Mouse (Mus musculus): ENCODE data around the gene Prkce. TPM values are rescaled to one million over a fixed set of nuclear protein-coding genes. Genes with fewer than 3 reads are reported as not detected.

The Prkce gene
- polyA plus RNA-seq, 1 experiment from 2014 or later = 6.7 TPM

GRCm38 (mm10) chr17:86329273-86330075, 161.9 kb downstream of the Prkce start:
- ATAC-seq (replicated peaks; ENCODE audit: insufficient number of reproducible peaks, low FRiP score, low TSS enrichment, low read depth) (peak; percentile 52; the same call in 1 of the 2 replicates), DNase-seq (ENCODE audit: low spot score) (peak; percentile 55)
- H3K4me2 ChIP-seq (ENCODE audit: low read depth, low read length) = no peak overlapping the region
- H3K27me3 ChIP-seq (ENCODE audit: control insufficient read depth, insufficient read depth, low read length) = no peaks in the 10 kb centered on the region
- H3K9me3 ChIP-seq (replicated peaks; ENCODE audit: control insufficient read depth, low read length) = no peaks in the 10 kb centered on the region
- H3K4me3 ChIP-seq (ENCODE audit: low read depth, low read length) = no peak overlapping the region
- 21% methylated on average over 16 of the region's 16 CpGs for WGBS
- H3K4me1 ChIP-seq (ENCODE audit: control insufficient read depth, insufficient read depth, low read length) = peaks cover 2% of the 10 kb centered on the region; the same call in 1 of the 2 replicates
- no peak overlapping the region for H3K27ac ChIP-seq (replicated peaks; ENCODE audit: low read depth, low read length)
- no peak overlapping the region for H3K9ac ChIP-seq (replicated peaks; ENCODE audit: low read length)
- no peaks in the 10 kb centered on the region for H3K36me3 ChIP-seq (replicated peaks; ENCODE audit: control insufficient read depth, insufficient read depth, low read depth, low read length)

DNA sequence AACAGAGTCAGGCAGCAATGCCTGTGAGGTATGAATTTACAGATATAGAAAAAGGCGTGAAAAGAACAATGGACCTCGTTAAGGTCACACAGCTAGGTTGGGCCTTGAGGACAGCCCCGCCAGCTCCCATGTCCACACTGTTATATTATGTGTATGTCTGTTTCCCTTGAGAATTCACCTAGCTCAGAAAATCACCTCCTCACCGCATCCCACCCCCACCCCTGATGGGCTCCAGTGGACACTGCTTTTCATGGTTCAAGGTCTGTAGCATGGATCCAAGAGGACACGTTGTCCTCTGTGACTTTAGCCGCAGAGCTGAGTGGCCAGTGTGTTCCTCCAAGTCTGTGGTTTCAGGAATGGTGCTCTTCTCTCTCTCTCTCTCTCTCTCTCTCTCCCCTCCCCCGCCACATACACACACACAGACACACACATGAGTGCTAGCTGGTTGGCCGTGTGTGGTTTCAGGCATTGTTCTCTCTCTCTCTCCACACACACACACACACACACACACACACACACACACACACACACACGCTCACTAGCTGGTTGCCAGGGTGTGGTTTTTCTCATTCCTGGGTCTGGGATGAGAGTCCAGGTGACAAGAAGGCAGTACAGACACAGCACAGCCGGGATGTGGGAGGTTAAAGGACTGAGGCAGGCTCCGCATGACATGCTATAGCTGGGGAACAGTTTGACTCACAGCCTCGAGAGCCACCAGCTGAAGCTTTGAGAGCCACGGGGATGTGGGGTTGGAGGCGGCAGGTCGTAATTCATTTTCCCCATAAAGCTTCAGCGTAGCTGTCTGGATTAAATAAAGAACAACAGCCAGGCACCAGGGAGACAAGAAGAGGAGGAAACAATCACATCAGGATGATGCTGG, 162.7 kb downstream of the Prkce start:
- DNase-seq (ENCODE audit: low spot score) (no peak), ATAC-seq (replicated peaks; ENCODE audit: insufficient number of reproducible peaks, low FRiP score, low TSS enrichment, low read depth) (peak; percentile 45; the same call in 1 of the 2 replicates)
- Histone ChIP-seq H3K9ac (replicated peaks; ENCODE audit: low read length) (no peak overlapping the region; the same call in 1 of the 2 replicates), H3K4me3 (ENCODE audit: low read depth, low read length) (no peak overlapping the region), H3K9me3 (replicated peaks; ENCODE audit: control insufficient read depth, low read length) (no peaks in the 10 kb centered on the region), H3K4me1 (ENCODE audit: control insufficient read depth, insufficient read depth, low read length) (peaks cover 2% of the 10 kb centered on the region; the same call in 1 of the 2 replicates), H3K27me3 (ENCODE audit: control insufficient read depth, insufficient read depth, low read length) (no peaks in the 10 kb centered on the region), H3K4me2 (ENCODE audit: low read depth, low read length) (no peak overlapping the region), H3K27ac (replicated peaks; ENCODE audit: low read depth, low read length) (no peak overlapping the region), H3K36me3 (replicated peaks; ENCODE audit: control insufficient read depth, insufficient read depth, low read depth, low read length) (no peaks in the 10 kb centered on the region)
- 61% methylated on average over 16 of the region's 16 CpGs for WGBS

DNA sequence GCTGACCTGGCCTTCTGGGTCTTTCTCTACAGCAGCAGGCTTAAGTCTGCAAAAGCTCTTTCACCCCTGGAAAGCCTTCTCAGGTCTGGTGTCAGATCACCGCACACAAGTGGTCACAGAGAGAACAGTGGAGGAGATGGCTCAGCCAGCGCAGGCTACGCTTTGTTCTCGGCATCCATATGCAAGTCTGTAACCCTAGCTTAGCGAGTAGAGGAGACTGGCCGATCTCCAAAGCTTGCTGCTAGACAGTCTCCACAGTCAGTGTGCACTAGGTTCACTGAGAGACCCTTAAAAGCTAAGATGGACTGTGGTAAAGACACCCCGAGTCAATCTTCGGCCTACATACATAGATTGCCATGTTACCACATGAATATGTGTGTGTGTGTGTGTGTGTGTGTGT, 164.2 kb downstream of the Prkce start:
- Histone ChIP-seq H3K4me1 (ENCODE audit: control insufficient read depth, insufficient read depth, low read length) (peaks cover 2% of the 10 kb centered on the region; the same call in 1 of the 2 replicates), H3K27ac (replicated peaks; ENCODE audit: low read depth, low read length) (no peak overlapping the region), H3K36me3 (replicated peaks; ENCODE audit: control insufficient read depth, insufficient read depth, low read depth, low read length) (no peaks in the 10 kb centered on the region), H3K27me3 (ENCODE audit: control insufficient read depth, insufficient read depth, low read length) (no peaks in the 10 kb centered on the region), H3K9ac (replicated peaks; ENCODE audit: low read length) (no peak overlapping the region), H3K4me3 (ENCODE audit: low read depth, low read length) (no peak overlapping the region), H3K9me3 (replicated peaks; ENCODE audit: control insufficient read depth, low read length) (no peaks in the 10 kb centered on the region), H3K4me2 (ENCODE audit: low read depth, low read length) (no peak overlapping the region)
- ATAC-seq (replicated peaks; ENCODE audit: insufficient number of reproducible peaks, low FRiP score, low TSS enrichment, low read depth) (no peak), DNase-seq (ENCODE audit: low spot score) (no peak)
- 79% methylated on average over 8 of the region's 8 CpGs for WGBS

DNA sequence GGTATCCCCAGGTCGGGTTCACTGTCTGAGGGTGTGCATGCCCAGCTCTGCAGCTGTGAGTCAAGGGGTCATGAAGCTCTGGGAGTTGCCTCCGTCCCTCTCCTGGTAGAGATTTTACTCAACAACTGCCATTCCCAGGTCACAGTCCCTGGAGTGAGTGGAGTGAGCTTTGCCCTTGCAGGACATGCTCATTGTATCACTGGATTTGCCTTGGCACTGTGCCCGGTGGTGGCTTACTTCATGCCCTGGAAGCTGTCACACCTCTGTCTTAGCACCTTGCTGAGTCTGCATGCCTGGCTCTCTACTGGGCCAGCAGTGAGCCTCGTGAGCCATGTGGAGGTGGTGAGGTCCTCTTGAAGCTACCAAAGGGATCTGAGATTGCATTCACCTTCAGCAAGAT, 167.4 kb downstream of the Prkce start:
- no peak overlapping the region for H3K27ac ChIP-seq (replicated peaks; ENCODE audit: low read depth, low read length)
- DNase-seq (ENCODE audit: low spot score) = no peak
- H3K36me3 ChIP-seq (replicated peaks; ENCODE audit: control insufficient read depth, insufficient read depth, low read depth, low read length) = no peaks in the 10 kb centered on the region
- no peak for ATAC-seq (replicated peaks; ENCODE audit: insufficient number of reproducible peaks, low FRiP score, low TSS enrichment, low read depth)
- H3K9ac ChIP-seq (replicated peaks; ENCODE audit: low read length) = no peak overlapping the region
- no peaks in the 10 kb centered on the region for H3K27me3 ChIP-seq (ENCODE audit: control insufficient read depth, insufficient read depth, low read length)
- H3K4me2 ChIP-seq (ENCODE audit: low read depth, low read length) = no peak overlapping the region
- no peaks in the 10 kb centered on the region for H3K9me3 ChIP-seq (replicated peaks; ENCODE audit: control insufficient read depth, low read length)
- peaks cover 2% of the 10 kb centered on the region; the same call in 1 of the 2 replicates for H3K4me1 ChIP-seq (ENCODE audit: control insufficient read depth, insufficient read depth, low read length)
- H3K4me3 ChIP-seq (ENCODE audit: low read depth, low read length) = no peak overlapping the region
- 88% methylated on average over 4 of the region's 4 CpGs for WGBS

DNA sequence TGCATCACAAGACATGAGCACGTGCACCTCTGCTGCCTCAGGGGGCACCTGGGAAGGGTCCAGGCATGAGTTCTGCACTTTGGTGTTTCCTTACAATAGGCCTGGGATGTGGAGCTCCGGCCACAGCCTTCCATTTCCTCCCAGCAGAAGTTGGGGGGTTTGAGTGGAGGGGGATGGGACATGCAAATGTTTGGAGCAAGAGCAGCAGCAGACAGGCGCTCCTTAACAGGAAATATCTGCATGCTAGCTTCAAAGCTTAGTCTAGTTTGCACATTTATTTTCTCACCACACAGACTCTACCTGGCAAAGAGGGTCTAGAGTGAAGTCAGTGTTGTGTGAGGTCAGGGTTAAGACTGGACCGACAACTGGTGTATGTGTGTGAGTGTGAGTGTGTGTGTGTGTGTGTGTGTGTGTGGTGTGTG, 169.1 kb downstream of the Prkce start:
- Histone ChIP-seq H3K4me3 (ENCODE audit: low read depth, low read length) (no peak overlapping the region), H3K36me3 (replicated peaks; ENCODE audit: control insufficient read depth, insufficient read depth, low read depth, low read length) (no peaks in the 10 kb centered on the region), H3K4me2 (ENCODE audit: low read depth, low read length) (no peak overlapping the region), H3K9me3 (replicated peaks; ENCODE audit: control insufficient read depth, low read length) (no peaks in the 10 kb centered on the region), H3K4me1 (ENCODE audit: control insufficient read depth, insufficient read depth, low read length) (no peaks in the 10 kb centered on the region), H3K27me3 (ENCODE audit: control insufficient read depth, insufficient read depth, low read length) (no peaks in the 10 kb centered on the region), H3K27ac (replicated peaks; ENCODE audit: low read depth, low read length) (no peak overlapping the region), H3K9ac (replicated peaks; ENCODE audit: low read length) (no peak overlapping the region)
- DNase-seq (ENCODE audit: low spot score) = peak; percentile 14
- 51% methylated on average over 4 of the region's 4 CpGs for whole genome bisulfite sequencing
- 0 out of 2 replicates have a peak, but pooled peaks have one; percentile 34 for ATAC-seq (replicated peaks; ENCODE audit: insufficient number of reproducible peaks, low FRiP score, low TSS enrichment, low read depth)

- Histone ChIP-seq H3K36me3 (replicated peaks; ENCODE audit: control insufficient read depth, insufficient read depth, low read depth, low read length) (no peaks in the 10 kb centered on the region), H3K4me1 (ENCODE audit: control insufficient read depth, insufficient read depth, low read length) (no peaks in the 10 kb centered on the region), H3K9me3 (replicated peaks; ENCODE audit: control insufficient read depth, low read length) (no peaks in the 10 kb centered on the region), H3K4me2 (ENCODE audit: low read depth, low read length) (no peak overlapping the region), H3K27ac (replicated peaks; ENCODE audit: low read depth, low read length) (no peak overlapping the region), H3K9ac (replicated peaks; ENCODE audit: low read length) (no peak overlapping the region), H3K4me3 (ENCODE audit: low read depth, low read length) (no peak overlapping the region), H3K27me3 (ENCODE audit: control insufficient read depth, insufficient read depth, low read length) (no peaks in the 10 kb centered on the region)
- ATAC-seq (replicated peaks; ENCODE audit: insufficient number of reproducible peaks, low FRiP score, low TSS enrichment, low read depth) (no peak), DNase-seq (ENCODE audit: low spot score) (no peak)
- WGBS = 51% methylated on average over 3 of the region's 3 CpGs
Measured at GRCm38 (mm10) chr17:86337076-86337475, 169.5 kb downstream of the Prkce start.

DNA sequence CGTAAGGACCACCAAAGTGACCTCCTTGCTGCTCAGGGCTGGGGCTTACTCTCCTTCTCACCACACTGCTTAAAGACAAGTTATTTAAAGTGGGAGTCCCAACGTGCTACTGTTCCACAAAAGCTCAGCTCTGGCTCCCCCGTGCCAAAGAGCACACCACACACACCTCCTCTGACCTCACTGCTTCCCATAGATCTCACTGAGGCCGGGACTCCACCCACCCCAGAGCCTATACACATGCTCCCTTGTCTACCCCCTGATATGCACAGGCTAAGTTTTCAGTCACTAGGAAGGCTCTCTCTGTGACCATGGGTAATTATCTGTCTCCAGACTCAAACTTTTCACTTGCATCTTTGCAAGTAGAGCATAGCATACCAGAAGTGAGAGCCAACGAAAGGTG, 170.7 kb downstream of the Prkce start:
- H3K4me3 ChIP-seq (ENCODE audit: low read depth, low read length) = no peak overlapping the region
- no peak for ATAC-seq (replicated peaks; ENCODE audit: insufficient number of reproducible peaks, low FRiP score, low TSS enrichment, low read depth)
- no peak for DNase-seq (ENCODE audit: low spot score)
- no peaks in the 10 kb centered on the region for H3K27me3 ChIP-seq (ENCODE audit: control insufficient read depth, insufficient read depth, low read length)
- H3K4me1 ChIP-seq (ENCODE audit: control insufficient read depth, insufficient read depth, low read length) = no peaks in the 10 kb centered on the region
- H3K36me3 ChIP-seq (replicated peaks; ENCODE audit: control insufficient read depth, insufficient read depth, low read depth, low read length) = no peaks in the 10 kb centered on the region
- no peak overlapping the region for H3K9ac ChIP-seq (replicated peaks; ENCODE audit: low read length)
- no peak overlapping the region for H3K4me2 ChIP-seq (ENCODE audit: low read depth, low read length)
- no peaks in the 10 kb centered on the region for H3K9me3 ChIP-seq (replicated peaks; ENCODE audit: control insufficient read depth, low read length)
- WGBS = 63% methylated on average over 5 of the region's 5 CpGs
- H3K27ac ChIP-seq (replicated peaks; ENCODE audit: low read depth, low read length) = no peak overlapping the region

DNA sequence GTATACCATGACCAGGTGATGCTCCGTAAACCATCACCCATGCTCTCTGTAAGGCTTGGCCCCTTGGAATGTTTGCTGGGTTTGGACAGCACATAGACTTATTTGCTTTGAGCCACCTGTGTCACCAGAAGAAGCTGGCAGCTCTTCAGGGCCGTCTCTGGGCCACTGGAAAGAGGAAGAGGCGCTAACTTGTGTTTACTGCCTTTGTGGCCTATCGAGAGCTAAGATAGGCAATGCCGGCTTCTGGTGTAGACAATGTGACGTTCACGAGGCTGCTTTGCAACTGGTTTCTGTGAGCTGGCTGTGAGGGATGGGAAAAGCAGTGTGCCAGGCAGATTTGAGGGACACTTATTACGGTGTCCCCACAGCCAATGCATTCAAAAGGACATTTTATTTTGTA, 176.4 kb downstream of the Prkce start:
- no peak overlapping the region for H3K4me3 ChIP-seq (ENCODE audit: low read depth, low read length)
- H3K36me3 ChIP-seq (replicated peaks; ENCODE audit: control insufficient read depth, insufficient read depth, low read depth, low read length) = no peaks in the 10 kb centered on the region
- no peak overlapping the region for H3K27ac ChIP-seq (replicated peaks; ENCODE audit: low read depth, low read length)
- H3K4me2 ChIP-seq (ENCODE audit: low read depth, low read length) = no peak overlapping the region
- no peak for ATAC-seq (replicated peaks; ENCODE audit: insufficient number of reproducible peaks, low FRiP score, low TSS enrichment, low read depth)
- no peaks in the 10 kb centered on the region for H3K27me3 ChIP-seq (ENCODE audit: control insufficient read depth, insufficient read depth, low read length)
- DNase-seq (ENCODE audit: low spot score) = no peak
- H3K9me3 ChIP-seq (replicated peaks; ENCODE audit: control insufficient read depth, low read length) = no peaks in the 10 kb centered on the region
- H3K9ac ChIP-seq (replicated peaks; ENCODE audit: low read length) = no peak overlapping the region
- 83% methylated on average over 8 of the region's 8 CpGs for WGBS
- H3K4me1 ChIP-seq (ENCODE audit: control insufficient read depth, insufficient read depth, low read length) = no peaks in the 10 kb centered on the region

Data from embryonic facial prominence, embryonic 11.5 days (tissue).